Mouse (Mus musculus) G1E-ER4 (cell line): ENCODE data around the gene B9d1. TPM values are rescaled to one million over a fixed set of nuclear protein-coding genes. Genes with fewer than 3 reads are reported as not detected.

Source experiments
- GATA1 ChIP-seq: IDR thresholded peaks from one replicate; pipeline ENCODE4 v1.8.0; 2012; ENCODE audit warnings: low read length, inconsistent platforms
- polyA plus RNA-seq: library from polyadenylated mRNA; stranded (reverse); fragments of >175 nt; gene quantifications from 2 replicates; pipeline ENCODE4 v1.2.3, GENCODE M21; 2012

B9d1 gene
- polyA plus RNA-seq, 1 experiment = 15.8 TPM

GRCm38 (mm10) chr11:61485541-61486457, 19.1 kb upstream of the B9d1 start:
- no peak for TF ChIP-seq GATA1

- no peak for TF ChIP-seq GATA1
Observed at GRCm38 (mm10) chr11:61486458-61487219, 18.3 kb upstream of the B9d1 start.

- TF ChIP-seq GATA1 = no peak
Observed at GRCm38 (mm10) chr11:61487401-61487800, 17.5 kb upstream of the B9d1 start.

GRCm38 (mm10) chr11:61487936-61488335, 17.0 kb upstream of the B9d1 start:
- TF ChIP-seq GATA1 = no peak

- TF ChIP-seq GATA1 = no peak
Observed at GRCm38 (mm10) chr11:61489085-61489484, 15.9 kb upstream of the B9d1 start.

GRCm38 (mm10) chr11:61489874-61490273, 15.1 kb upstream of the B9d1 start:
- TF ChIP-seq GATA1 = no peak

- no peak for TF ChIP-seq GATA1
Observed at GRCm38 (mm10) chr11:61490944-61491520, 13.9 kb upstream of the B9d1 start.

- TF ChIP-seq GATA1 = no peak
Observed at GRCm38 (mm10) chr11:61492749-61493401, 12.1 kb upstream of the B9d1 start.

GRCm38 (mm10) chr11:61493525-61494128, 11.3 kb upstream of the B9d1 start:
- TF ChIP-seq GATA1 = no peak

- TF ChIP-seq GATA1 = no peak
Observed at GRCm38 (mm10) chr11:61494129-61494997, 10.6 kb upstream of the B9d1 start, which contains the start of gene Mapk7. TSS of gene Mapk7 (minus strand) at chr11:61494406.

- no peak for TF ChIP-seq GATA1
Observed at GRCm38 (mm10) chr11:61495528-61495927, 9.4 kb upstream of the B9d1 start.

GRCm38 (mm10) chr11:61497490-61497889, 7.5 kb upstream of the B9d1 start:
- TF ChIP-seq GATA1 = no peak

- TF ChIP-seq GATA1 = no peak
Observed at GRCm38 (mm10) chr11:61498736-61499504, 6.0 kb upstream of the B9d1 start.
